Mouse (Mus musculus) thymus, adult 2 months (tissue): ENCODE data around the gene Dcps. TPM values are rescaled to one million over a fixed set of nuclear protein-coding genes. Genes with fewer than 3 reads are reported as not detected.

Experiments used
- DNase-seq: peaks from one replicate; pipeline ENCODE4 v3.0.0; 2021
- H3K27ac ChIP-seq: fragments of 200-500 bp; 2 replicates; pipeline ENCODE4 v1.5.1; 2012; ENCODE audit warnings: low read length, control low read depth; ENCODE audit not compliant: control insufficient read depth, insufficient read depth
- H3K27me3 ChIP-seq: fragments of 200-500 bp; 2 replicates; pipeline ENCODE4 v1.6.1; 2012; ENCODE audit warnings: mild to moderate bottlenecking, low read length, moderate library complexity, mixed read lengths; ENCODE audit not compliant: control insufficient read depth, insufficient read depth
- H3K36me3 ChIP-seq: fragments of 200-500 bp; 2 replicates; pipeline ENCODE4 v1.6.1; 2012; ENCODE audit warnings: mild to moderate bottlenecking, low read length, moderate library complexity; ENCODE audit not compliant: control insufficient read depth, insufficient read depth
- H3K4me1 ChIP-seq: fragments of 200-500 bp; replicated peaks from 2 replicates; pipeline ENCODE4 v1.6.1; 2012; ENCODE audit warnings: low read length; ENCODE audit not compliant: control insufficient read depth, insufficient read depth
- H3K4me3 ChIP-seq: fragments of 200-500 bp; 2 replicates; pipeline ENCODE4 v1.5.1; 2012; ENCODE audit warnings: mild to moderate bottlenecking, low read length, control low read depth, moderate library complexity; ENCODE audit not compliant: control insufficient read depth, insufficient read depth
- CTCF ChIP-seq: fragments of 200-500 bp; IDR thresholded peaks from 2 replicates; pipeline ENCODE4 v1.5.1; 2012; ENCODE audit warnings: mild to moderate bottlenecking, control low read depth, low read length, moderate library complexity, borderline replicate concordance; ENCODE audit not compliant: control insufficient read depth, poor library complexity, insufficient read depth; ENCODE audit errors: extremely low read depth
- POLR2A ChIP-seq: fragments of 200-500 bp; IDR thresholded peaks from 2 replicates; pipeline ENCODE4 v1.6.1; 2012; ENCODE audit warnings: mild to moderate bottlenecking, low read length, control low read depth, moderate library complexity; ENCODE audit not compliant: control insufficient read depth, poor library complexity, insufficient read depth; ENCODE audit errors: extremely low read depth
- WGBS: fragments of 180-500 bp; shearing (Covaris S2); methylation state at CpG from one replicate; pipeline ENCODE4 v1.1.7; 2018; 5-methylcytosine and 5-hydroxymethylcytosine counted together
- polyA plus RNA-seq: library from polyadenylated mRNA; depleted of rRNA; stranded (reverse); fragments of >200 nt; gene quantifications from 2 replicates; pipeline ENCODE4 v1.2.3, GENCODE M21; 2012

Dcps gene
- polyA plus RNA-seq, 1 experiment, result 65.2 TPM

DNA sequence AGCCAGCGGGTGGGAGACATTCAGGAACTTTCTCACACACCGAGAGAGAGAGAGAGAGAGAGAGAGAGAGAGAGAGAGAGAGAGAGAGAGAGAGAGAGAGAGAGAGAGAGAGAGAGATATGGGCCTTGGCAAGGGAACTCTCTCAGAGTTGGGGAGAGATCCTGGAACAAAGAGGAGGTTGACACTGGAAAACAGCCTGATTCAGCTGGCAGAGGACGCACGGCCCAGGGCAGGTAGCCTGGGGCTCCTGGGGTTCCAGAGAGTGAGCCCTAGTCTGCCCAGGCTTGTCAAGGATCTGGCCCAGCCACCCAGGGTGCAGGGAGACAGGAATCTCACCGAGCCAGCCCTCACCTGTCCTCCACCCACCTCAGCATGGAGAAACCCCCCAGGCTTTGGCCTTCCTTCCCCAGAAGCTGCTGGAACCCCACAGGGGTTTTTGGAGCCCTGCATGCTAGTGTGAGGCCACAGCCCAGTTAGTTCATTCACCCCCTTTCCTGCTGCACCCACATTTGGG is 36.6 kb downstream of the Dcps start:
- Histone ChIP-seq H3K4me3 (no peak overlapping the region), H3K27ac (no peak overlapping the region), H3K36me3 (no peaks in the 10 kb centered on the region), H3K27me3 (no peaks in the 10 kb centered on the region), H3K4me1 (no peaks in the 10 kb centered on the region)
- TF ChIP-seq CTCF (no peak), POLR2A (no peak)
- DNase-seq, result no peak
- WGBS, result 94% methylated on average over 5 of the region's 5 CpGs

DNA sequence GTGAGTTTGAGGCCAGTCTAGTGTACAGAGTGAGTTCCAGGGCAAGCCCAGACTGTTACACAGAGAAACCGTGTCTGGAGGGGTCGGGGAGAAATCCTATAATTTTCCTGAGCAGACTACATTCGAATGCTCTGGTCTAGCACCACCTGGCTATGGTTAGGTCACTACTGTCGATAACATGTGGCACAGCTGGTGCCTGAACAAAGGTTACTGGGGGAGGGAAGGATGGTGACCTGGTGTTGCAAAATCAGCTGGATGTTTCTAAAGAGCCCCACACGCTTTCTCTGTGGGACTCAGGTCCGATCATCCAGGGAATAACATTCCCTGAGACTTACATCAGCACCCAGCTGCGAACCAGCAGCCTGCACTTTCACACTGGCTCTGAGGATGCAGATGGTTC is 37.8 kb downstream of the Dcps start:
- Histone ChIP-seq H3K4me3 (no peak overlapping the region), H3K27ac (no peak overlapping the region), H3K27me3 (no peaks in the 10 kb centered on the region), H3K36me3 (no peaks in the 10 kb centered on the region), H3K4me1 (no peaks in the 10 kb centered on the region)
- 94% methylated on average over 7 of the region's 7 CpGs for WGBS
- TF ChIP-seq POLR2A (no peak), CTCF (no peak)
- DNase-seq, result no peak

DNA sequence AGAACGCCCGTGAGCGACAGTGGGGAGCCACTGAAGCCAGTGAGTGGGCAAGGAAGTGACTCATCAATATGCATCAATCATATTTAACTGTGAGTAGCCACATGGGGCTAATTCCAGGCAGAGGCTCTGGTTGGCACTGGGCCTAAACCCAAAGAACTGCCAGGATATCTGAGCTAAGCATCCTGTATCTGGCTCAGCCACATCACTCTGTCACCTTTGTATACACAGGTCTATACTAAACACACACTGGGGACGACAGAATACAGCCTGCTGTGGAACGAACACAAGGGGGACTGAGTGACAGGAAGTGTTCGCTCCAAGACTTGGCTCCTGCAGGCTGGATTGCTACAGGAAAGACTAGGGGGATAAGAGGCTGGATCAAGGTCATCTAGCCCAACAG is 40.3 kb downstream of the Dcps start:
- no peak for DNase-seq
- no peak for TF ChIP-seq CTCF
- TF ChIP-seq POLR2A, result no peak
- no peaks in the 10 kb centered on the region for H3K36me3 ChIP-seq
- WGBS, result 84% methylated on average over 6 of the region's 6 CpGs
- H3K4me1 ChIP-seq, result no peaks in the 10 kb centered on the region
- no peak overlapping the region for H3K27ac ChIP-seq
- no peaks in the 10 kb centered on the region for H3K27me3 ChIP-seq
- no peak overlapping the region for H3K4me3 ChIP-seq

DNA sequence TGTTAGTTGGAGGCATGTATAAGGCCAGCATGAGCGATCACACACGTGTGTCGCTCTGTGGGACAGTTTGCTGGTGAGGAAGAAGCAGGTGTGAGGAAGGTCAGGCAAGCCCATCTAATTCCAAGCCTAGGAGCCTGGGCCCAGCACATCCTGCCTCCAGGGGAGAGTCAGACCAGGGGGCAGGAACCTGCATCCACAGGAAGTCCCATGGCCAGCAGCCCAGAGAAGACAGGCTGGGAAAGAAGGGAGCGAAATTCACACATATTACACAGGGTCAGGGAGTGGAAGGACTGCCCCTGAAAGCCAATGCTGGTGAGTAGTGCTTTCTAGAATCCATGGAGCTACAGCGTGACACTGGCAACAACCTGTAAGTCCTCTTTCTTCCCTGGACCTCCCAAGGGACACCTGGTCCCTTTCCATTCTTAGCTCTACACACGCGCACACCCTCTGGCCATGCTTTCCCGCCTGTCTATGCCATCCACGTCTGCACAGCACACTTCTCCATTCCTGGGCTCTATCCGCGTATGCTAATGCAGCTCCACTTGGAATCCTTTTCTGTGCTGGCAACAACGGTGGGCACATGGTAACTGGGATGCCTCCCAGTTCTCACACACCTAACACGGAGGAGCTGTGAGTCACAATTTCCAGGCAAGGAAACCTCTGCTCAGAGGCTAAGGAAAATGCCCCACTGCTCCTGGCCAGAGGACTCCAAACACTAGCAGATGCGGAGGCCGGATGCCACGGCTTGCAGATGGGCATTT is 44.0 kb downstream of the Dcps start:
- no peaks in the 10 kb centered on the region for H3K27me3 ChIP-seq
- no peaks in the 10 kb centered on the region for H3K36me3 ChIP-seq
- H3K4me1 ChIP-seq, result no peaks in the 10 kb centered on the region
- DNase-seq, result no peak
- no peak for TF ChIP-seq CTCF
- no peak for TF ChIP-seq POLR2A
- no peak overlapping the region for H3K27ac ChIP-seq
- H3K4me3 ChIP-seq, result no peak overlapping the region
- WGBS, result 95% methylated on average over 16 of the region's 16 CpGs

DNA sequence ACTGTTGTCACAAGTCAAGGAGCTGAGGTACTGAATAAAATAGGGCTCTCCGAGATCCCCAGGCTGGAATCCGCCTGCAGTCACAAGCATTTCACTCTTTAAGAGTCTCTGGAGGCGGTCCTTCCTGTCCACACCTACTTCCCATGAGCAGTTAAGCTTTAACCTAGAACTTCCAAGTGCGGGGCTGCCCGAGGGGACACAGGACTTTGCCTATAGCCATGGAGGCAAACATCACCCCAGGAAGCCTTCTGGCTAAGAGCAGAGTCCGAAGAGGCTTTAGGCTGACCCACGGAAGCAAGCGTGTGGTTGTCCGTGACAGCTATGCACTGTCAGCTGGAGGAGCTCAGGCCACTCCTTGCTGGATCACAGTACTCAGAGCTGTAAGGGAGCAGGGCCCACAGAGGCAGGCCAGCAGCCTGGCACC is 46.9 kb downstream of the Dcps start:
- H3K27me3 ChIP-seq, result no peaks in the 10 kb centered on the region
- no peak for DNase-seq
- 94% methylated on average over 9 of the region's 9 CpGs for WGBS
- H3K4me3 ChIP-seq, result no peak overlapping the region
- TF ChIP-seq CTCF, result no peak
- TF ChIP-seq POLR2A, result no peak
- no peaks in the 10 kb centered on the region for H3K36me3 ChIP-seq
- no peak overlapping the region for H3K27ac ChIP-seq
- H3K4me1 ChIP-seq, result peaks cover 18% of the 10 kb centered on the region

GRCm38 (mm10) chr9:35128564-35128963 is 47.3 kb downstream of the Dcps start:
- 93% methylated on average over 3 of the region's 3 CpGs for WGBS
- H3K36me3 ChIP-seq, result no peaks in the 10 kb centered on the region
- TF ChIP-seq CTCF (no peak), POLR2A (no peak)
- no peak overlapping the region for H3K4me3 ChIP-seq
- no peaks in the 10 kb centered on the region for H3K27me3 ChIP-seq
- H3K27ac ChIP-seq, result no peak overlapping the region
- no peak for DNase-seq
- H3K4me1 ChIP-seq, result peaks cover 22% of the 10 kb centered on the region

DNA sequence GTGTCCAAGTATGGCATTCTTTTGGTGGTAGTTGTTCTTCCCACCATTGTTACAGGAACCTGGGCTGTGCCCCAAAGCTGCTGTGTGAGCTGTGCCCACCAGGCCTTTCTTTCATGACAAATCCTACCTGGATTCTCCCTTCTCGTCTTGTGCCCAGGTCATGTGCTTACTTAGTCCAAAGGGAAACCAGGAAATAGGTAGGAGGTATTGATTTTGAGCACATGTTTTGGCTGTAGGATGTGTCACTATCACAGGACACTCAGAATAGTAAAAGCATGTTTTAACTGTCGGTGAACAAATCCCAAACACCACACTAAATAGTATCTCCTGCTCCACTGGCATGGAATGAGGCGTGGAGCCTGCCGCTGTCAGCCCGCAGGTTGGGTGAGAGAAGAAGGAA is 48.3 kb downstream of the Dcps start:
- no peak for DNase-seq
- Histone ChIP-seq H3K27me3 (no peaks in the 10 kb centered on the region), H3K4me1 (peaks cover 32% of the 10 kb centered on the region), H3K36me3 (no peaks in the 10 kb centered on the region), H3K4me3 (no peak overlapping the region), H3K27ac (no peak overlapping the region)
- TF ChIP-seq POLR2A (no peak), CTCF (no peak)
- WGBS, result 96% methylated on average over 5 of the region's 5 CpGs
